Mouse (Mus musculus) heart, embryonic 11.5 days (tissue): ENCODE measurements at regions not wholly inside any gene's neighbourhood (a gene's known extent, or its start where the extent isn't known, plus 50 kb on each side); places are given as distances from the start of the nearest gene placed in this dataset.
A peak's percentile ranks its signal among the peaks of the same experiment; 100 is the strongest.

Experiments
- ATAC-seq: fragments of 200-750 bp; cut with Nextera tagmentation; replicated peaks from 2 replicates; pipeline ENCODE4 v1.8.0; 2017; ENCODE audit warnings: moderate library complexity; ENCODE audit not compliant: insufficient number of reproducible peaks, low FRiP score, low TSS enrichment
- H3K27ac ChIP-seq: fragments of 300-500 bp; sonication (generic); 2 replicates; pipeline ENCODE4 v1.5.1; 2014; ENCODE audit warnings: mild to moderate bottlenecking, low read depth, low read length
- H3K27me3 ChIP-seq: fragments of 300-500 bp; sonication (generic); 2 replicates; pipeline ENCODE4 v1.6.1; 2014; ENCODE audit warnings: mild to moderate bottlenecking, low read length, mixed read lengths; ENCODE audit not compliant: control insufficient read depth, insufficient read depth
- H3K36me3 ChIP-seq: fragments of 300-500 bp; sonication (generic); 2 replicates; pipeline ENCODE4 v1.6.1; 2014; ENCODE audit warnings: mild to moderate bottlenecking, low read length, moderate library complexity, mixed read lengths; ENCODE audit not compliant: control insufficient read depth, insufficient read depth
- H3K4me1 ChIP-seq: fragments of 300-500 bp; sonication (generic); 2 replicates; pipeline ENCODE4 v1.6.1; 2014; ENCODE audit warnings: low read length; ENCODE audit not compliant: control insufficient read depth, insufficient read depth
- H3K4me2 ChIP-seq: fragments of 300-500 bp; sonication (generic); 2 replicates; pipeline ENCODE4 v1.6.1; 2014; ENCODE audit warnings: mild to moderate bottlenecking, moderate library complexity
- H3K4me3 ChIP-seq: fragments of 300-500 bp; sonication (generic); 2 replicates; pipeline ENCODE4 v1.5.1; 2014; ENCODE audit warnings: low read depth, low read length
- H3K9ac ChIP-seq: fragments of 300-500 bp; sonication (generic); 2 replicates; pipeline ENCODE4 v1.6.1; 2014; ENCODE audit warnings: mild to moderate bottlenecking, low read depth, low read length, moderate library complexity
- H3K9me3 ChIP-seq: fragments of 300-500 bp; sonication (generic); replicated peaks from 2 replicates; pipeline ENCODE4 v1.6.1; 2016; ENCODE audit warnings: low read length; ENCODE audit not compliant: control insufficient read depth
- WGBS: fragments of 180-500 bp; shearing (Covaris S2); extraction: QIAGEN DNeasy Blood & Tissue Kit; methylation state at CpG from one replicate; pipeline ENCODE4 v1.1.7; 2014; ENCODE audit not compliant: insufficient replicate concordance; 5-methylcytosine and 5-hydroxymethylcytosine counted together

DNA sequence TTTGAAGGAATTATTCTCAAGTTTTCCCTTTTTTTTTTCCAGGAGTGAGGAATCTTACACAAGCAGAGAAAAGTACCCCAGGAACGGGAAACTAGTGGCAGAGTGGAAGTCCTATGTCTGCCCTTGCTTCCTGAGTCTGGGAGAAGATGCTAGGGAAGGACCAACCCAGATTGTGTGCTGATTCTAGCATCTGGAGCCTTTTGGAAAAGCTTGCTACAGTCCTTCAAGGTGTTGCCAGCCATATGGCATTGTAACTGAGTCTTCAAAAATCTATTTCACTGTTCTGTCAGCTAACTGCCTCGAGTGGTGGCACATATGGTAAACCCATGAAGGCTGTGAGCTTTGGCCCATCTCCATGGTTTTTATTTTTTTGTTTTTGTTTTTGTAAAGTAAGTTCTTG is 432.3 kb downstream of the Adamts20 start:
- no peaks in the 10 kb centered on the region for H3K4me1 ChIP-seq
- 81% methylated on average over 2 of the region's 2 CpGs for WGBS
- ATAC-seq, result no peak
- no peaks in the 10 kb centered on the region for H3K36me3 ChIP-seq
- H3K9ac ChIP-seq, result no peak overlapping the region
- H3K27me3 ChIP-seq, result no peaks in the 10 kb centered on the region
- H3K4me3 ChIP-seq, result no peak overlapping the region
- H3K27ac ChIP-seq, result no peak overlapping the region
- no peaks in the 10 kb centered on the region for H3K9me3 ChIP-seq
- H3K4me2 ChIP-seq, result no peak overlapping the region

DNA sequence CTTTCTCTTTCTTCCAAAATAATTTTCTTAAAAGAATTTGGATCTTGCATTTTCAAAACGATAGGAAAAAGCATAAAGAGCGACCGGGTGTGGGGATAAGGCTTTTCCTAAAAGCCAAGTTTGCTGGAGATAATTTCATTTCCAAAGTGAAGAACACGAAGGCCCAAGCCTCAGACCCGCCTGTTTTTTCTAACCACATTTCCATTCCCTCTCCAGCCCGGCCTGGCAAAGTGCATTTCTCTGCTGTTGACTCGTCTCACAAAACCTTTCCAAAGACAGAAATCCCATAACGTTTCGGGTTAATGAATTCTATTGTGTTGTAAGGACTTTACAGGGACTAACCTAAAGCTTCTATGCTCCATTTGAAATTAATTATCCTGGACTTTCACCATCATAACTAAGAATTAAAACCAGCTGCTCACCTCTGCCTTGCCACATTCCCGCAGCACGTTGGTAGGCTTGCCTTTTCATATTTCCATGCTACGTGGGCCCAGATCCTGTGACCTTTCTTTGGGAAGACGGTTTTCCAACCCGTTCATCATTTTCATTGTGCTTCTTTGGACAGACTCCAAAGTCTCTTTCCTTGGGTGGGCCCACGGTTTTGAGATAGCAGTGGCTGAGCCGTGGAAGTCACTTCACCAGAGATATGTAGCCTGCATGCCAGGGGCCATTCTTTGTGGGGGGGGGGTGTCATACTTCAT is 430.5 kb upstream of the Prickle1 start:
- H3K27ac ChIP-seq, result peak overlapping the region; percentile 71
- H3K9ac ChIP-seq, result no peak overlapping the region
- ATAC-seq, result no peak; the same call in 1 of the 2 replicates
- H3K4me2 ChIP-seq, result no peak overlapping the region
- H3K9me3 ChIP-seq, result no peaks in the 10 kb centered on the region
- 57% methylated on average over 16 of the region's 16 CpGs for WGBS
- peaks cover 17% of the 10 kb centered on the region for H3K4me1 ChIP-seq
- H3K4me3 ChIP-seq, result no peak overlapping the region
- no peaks in the 10 kb centered on the region for H3K36me3 ChIP-seq
- H3K27me3 ChIP-seq, result no peaks in the 10 kb centered on the region

- H3K4me3 ChIP-seq, result no peak overlapping the region
- no peaks in the 10 kb centered on the region for H3K36me3 ChIP-seq
- H3K27ac ChIP-seq, result peak overlapping the region; percentile 55
- no peaks in the 10 kb centered on the region for H3K9me3 ChIP-seq
- H3K4me2 ChIP-seq, result no peak overlapping the region
- H3K27me3 ChIP-seq, result no peaks in the 10 kb centered on the region
- ATAC-seq, result no peak
- WGBS, result 56% methylated on average over 20 of the region's 20 CpGs
- H3K9ac ChIP-seq, result no peak overlapping the region
- H3K4me1 ChIP-seq, result peaks cover 17% of the 10 kb centered on the region
Measured at GRCm38 (mm10) chr15:94025239-94025971, 429.7 kb upstream of the Prickle1 start.

- ATAC-seq, result no peak
- H3K4me3 ChIP-seq, result no peak overlapping the region
- no peaks in the 10 kb centered on the region for H3K36me3 ChIP-seq
- peaks cover 17% of the 10 kb centered on the region for H3K4me1 ChIP-seq
- H3K9ac ChIP-seq, result no peak overlapping the region
- H3K4me2 ChIP-seq, result no peak overlapping the region
- H3K27me3 ChIP-seq, result no peaks in the 10 kb centered on the region
- H3K9me3 ChIP-seq, result no peaks in the 10 kb centered on the region
- WGBS, result 38% methylated on average over 3 of the region's 3 CpGs
- H3K27ac ChIP-seq, result 0 out of 2 replicates have a peak overlapping the region, but pooled peaks have one; percentile 22
Measured at GRCm38 (mm10) chr15:94024806-94025205, 429.1 kb upstream of the Prickle1 start.

DNA sequence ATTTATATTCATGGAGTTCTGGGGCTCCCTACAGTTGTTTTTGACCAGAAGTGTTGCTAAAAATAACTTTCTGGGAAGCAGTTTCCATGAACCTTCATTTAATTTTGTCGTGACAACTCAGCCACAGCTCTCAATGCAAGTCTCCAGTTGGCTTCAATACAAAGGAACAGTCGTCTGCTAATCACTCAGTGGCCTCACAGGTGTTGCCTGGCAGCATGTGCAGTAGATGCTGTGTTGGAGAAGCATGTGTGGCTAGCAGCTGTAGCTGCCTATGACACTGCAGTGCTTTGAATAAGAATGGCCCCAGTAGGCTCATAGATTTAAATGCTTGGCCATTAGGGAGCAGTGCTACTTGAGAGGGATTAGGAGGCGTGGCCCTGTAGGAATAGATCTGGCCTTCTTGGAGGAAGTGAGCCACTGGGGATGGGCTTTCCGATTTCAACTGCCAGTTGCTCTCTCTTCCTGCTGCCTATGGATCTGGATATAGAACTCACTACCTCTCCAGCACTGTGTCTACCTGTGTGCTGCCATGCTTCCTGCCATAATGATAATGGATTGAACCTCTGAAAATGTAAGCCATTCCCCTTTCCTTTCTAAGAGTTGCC is 428.5 kb upstream of the Prickle1 start:
- no peaks in the 10 kb centered on the region for H3K36me3 ChIP-seq
- no peak overlapping the region for H3K4me2 ChIP-seq
- peak overlapping the region; percentile 29; the same call in 1 of the 2 replicates for H3K27ac ChIP-seq
- H3K9me3 ChIP-seq, result no peaks in the 10 kb centered on the region; the same call in 1 of the 2 replicates
- no peaks in the 10 kb centered on the region for H3K27me3 ChIP-seq
- H3K4me1 ChIP-seq, result peaks cover 17% of the 10 kb centered on the region
- no peak overlapping the region for H3K9ac ChIP-seq
- H3K4me3 ChIP-seq, result no peak overlapping the region
- WGBS, result 61% methylated on average over 4 of the region's 4 CpGs
- ATAC-seq, result no peak

GRCm38 (mm10) chr15:94023501-94023900 is 427.8 kb upstream of the Prickle1 start:
- Histone ChIP-seq H3K4me2 (no peak overlapping the region), H3K9me3 (no peaks in the 10 kb centered on the region; the same call in 1 of the 2 replicates), H3K36me3 (no peaks in the 10 kb centered on the region), H3K27me3 (no peaks in the 10 kb centered on the region), H3K4me3 (no peak overlapping the region), H3K27ac (no peak overlapping the region), H3K4me1 (peaks cover 17% of the 10 kb centered on the region), H3K9ac (no peak overlapping the region)
- no peak for ATAC-seq
- WGBS, result 72% methylated on average over 4 of the region's 4 CpGs

DNA sequence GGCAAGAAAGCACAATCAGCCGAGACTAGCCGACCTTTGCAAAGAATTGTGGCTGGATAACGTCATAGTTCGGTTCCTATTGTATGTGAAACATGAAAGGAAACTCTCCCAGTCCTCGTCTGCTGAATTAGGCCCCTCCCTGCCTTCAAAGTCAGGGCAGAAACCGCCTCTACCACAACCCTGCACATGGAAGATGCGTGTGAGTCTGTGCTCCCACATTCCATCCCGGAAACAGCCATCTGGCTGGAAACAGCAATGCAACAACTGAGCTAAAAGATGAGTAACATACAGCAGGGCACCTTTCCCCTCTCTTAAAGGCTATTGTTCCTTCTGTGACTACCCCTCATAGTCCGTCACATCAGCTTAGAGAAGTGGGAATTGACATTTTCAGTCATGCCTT is 422.1 kb upstream of the Prickle1 start:
- Histone ChIP-seq H3K4me1 (no peaks in the 10 kb centered on the region), H3K4me2 (no peak overlapping the region), H3K9me3 (no peaks in the 10 kb centered on the region; the same call in 1 of the 2 replicates), H3K4me3 (no peak overlapping the region), H3K9ac (no peak overlapping the region), H3K36me3 (no peaks in the 10 kb centered on the region), H3K27me3 (no peaks in the 10 kb centered on the region), H3K27ac (no peak overlapping the region)
- WGBS, result 73% methylated on average over 9 of the region's 9 CpGs
- ATAC-seq, result no peak

- Histone ChIP-seq H3K27me3 (no peaks in the 10 kb centered on the region), H3K36me3 (no peaks in the 10 kb centered on the region), H3K4me2 (no peak overlapping the region), H3K9me3 (no peaks in the 10 kb centered on the region), H3K4me3 (no peak overlapping the region), H3K4me1 (peaks cover 8% of the 10 kb centered on the region; the same call in 1 of the 2 replicates), H3K9ac (no peak overlapping the region), H3K27ac (no peak overlapping the region)
- WGBS, result 38% methylated on average over 4 of the region's 4 CpGs
- ATAC-seq, result no peak
Measured at GRCm38 (mm10) chr15:94011499-94011898, 415.8 kb upstream of the Prickle1 start.
